Mouse (Mus musculus): ENCODE measurements around the gene Rars2. TPM values are rescaled to one million over a fixed set of nuclear protein-coding genes. Genes with fewer than 3 reads are reported as not detected.
A peak's percentile ranks its signal among the peaks of the same experiment; 100 is the strongest.

The Rars2 gene
- polyA plus RNA-seq, 1 experiment = 5.1 TPM

DNA sequence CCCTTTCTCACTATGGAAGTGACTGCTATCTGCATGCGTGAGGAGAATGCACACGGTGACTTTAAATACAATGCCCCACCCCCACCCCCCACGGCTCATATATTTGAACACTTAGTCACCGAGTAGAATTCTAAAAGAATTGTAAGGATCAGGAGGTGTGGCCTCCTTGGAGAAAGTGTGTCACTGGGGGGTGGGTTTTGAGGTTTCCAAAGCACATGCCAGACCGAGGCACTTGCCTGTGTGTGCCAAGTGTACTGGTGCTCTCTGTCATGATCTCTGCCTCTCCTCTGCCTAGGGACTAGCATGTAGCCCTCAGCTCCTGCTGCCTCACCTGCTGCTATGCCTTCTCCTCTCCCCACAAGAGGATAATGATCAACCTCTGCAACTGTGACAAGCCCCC lies 32.3 kb upstream of the Rars2 start:
- no peak for DNase-seq (ENCODE audit: low read depth in 1 of 2, low spot score in 2 of 2)
- Histone ChIP-seq H3K4me3 (ENCODE audit: extremely low read depth, insufficient read depth, insufficient read length) (no peak overlapping the region), H3K27me3 (ENCODE audit: control insufficient read depth, insufficient read depth, low read length) (no peaks in the 10 kb centered on the region), H3K36me3 (ENCODE audit: control insufficient read depth, insufficient read depth, low read length) (peaks cover 26% of the 10 kb centered on the region), H3K4me1 (ENCODE audit: control insufficient read depth, insufficient read depth, insufficient read length) (no peaks in the 10 kb centered on the region), H3K27ac (ENCODE audit: insufficient read depth, low read length) (no peak overlapping the region)
- TF ChIP-seq CTCF (IDR thresholded peaks at IDR 0.05; ENCODE audit: extremely low read depth, insufficient read depth, insufficient read length, insufficient replicate concordance) = no peak
- no peak for TF ChIP-seq POLR2A (IDR thresholded peaks at IDR 0.05; ENCODE audit: low read depth, low read length)
- 84% methylated on average over 5 of the region's 5 CpGs for WGBS

DNA sequence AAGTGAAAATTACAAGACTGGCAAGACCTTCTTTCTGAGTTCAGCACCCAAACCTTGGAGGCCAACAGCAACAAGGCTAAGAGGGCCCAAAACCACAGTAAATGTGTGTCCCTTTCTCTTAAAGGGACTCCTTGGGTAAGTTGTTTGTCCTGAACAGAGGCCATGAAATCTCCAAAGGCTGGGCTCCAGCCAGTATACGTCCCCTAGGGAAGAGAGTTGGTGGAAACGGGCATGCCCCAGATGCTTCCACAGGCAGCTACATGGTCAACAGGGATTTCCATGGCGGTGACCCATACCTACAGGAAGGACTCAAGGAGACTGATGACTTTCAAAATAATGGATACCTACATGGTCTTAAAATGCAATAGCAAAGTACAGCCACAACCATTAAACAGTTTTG lies 31.3 kb upstream of the Rars2 start:
- no peak for DNase-seq (ENCODE audit: low read depth in 1 of 2, low spot score in 2 of 2)
- TF ChIP-seq POLR2A (IDR thresholded peaks at IDR 0.05; ENCODE audit: low read depth, low read length) (no peak), CTCF (IDR thresholded peaks at IDR 0.05; ENCODE audit: extremely low read depth, insufficient read depth, insufficient read length, insufficient replicate concordance) (no peak)
- Histone ChIP-seq H3K27ac (ENCODE audit: insufficient read depth, low read length) (no peak overlapping the region), H3K4me1 (ENCODE audit: control insufficient read depth, insufficient read depth, insufficient read length) (no peaks in the 10 kb centered on the region), H3K36me3 (ENCODE audit: control insufficient read depth, insufficient read depth, low read length) (peaks cover 25% of the 10 kb centered on the region), H3K27me3 (ENCODE audit: control insufficient read depth, insufficient read depth, low read length) (no peaks in the 10 kb centered on the region), H3K4me3 (ENCODE audit: extremely low read depth, insufficient read depth, insufficient read length) (no peak overlapping the region)
- WGBS = 93% methylated on average over 3 of the region's 3 CpGs

GRCm38 (mm10) chr4:34584871-34585607 lies 29.7 kb upstream of the Rars2 start:
- H3K4me3 ChIP-seq (ENCODE audit: extremely low read depth, insufficient read depth, insufficient read length) = no peak overlapping the region

GRCm38 (mm10) chr4:34603123-34603522 lies 11.6 kb upstream of the Rars2 start:
- WGBS = 94% methylated on average over 6 of the region's 6 CpGs
- H3K27ac ChIP-seq (ENCODE audit: insufficient read depth, low read length) = no peak overlapping the region
- no peaks in the 10 kb centered on the region for H3K4me1 ChIP-seq (ENCODE audit: control insufficient read depth, insufficient read depth, insufficient read length)
- peaks cover 17% of the 10 kb centered on the region for H3K36me3 ChIP-seq (ENCODE audit: control insufficient read depth, insufficient read depth, low read length)
- H3K27me3 ChIP-seq (ENCODE audit: control insufficient read depth, insufficient read depth, low read length) = no peaks in the 10 kb centered on the region
- H3K4me3 ChIP-seq (ENCODE audit: extremely low read depth, insufficient read depth, insufficient read length) = no peak overlapping the region
- no peak for DNase-seq (ENCODE audit: low read depth in 1 of 2, low spot score in 2 of 2)
- TF ChIP-seq CTCF (IDR thresholded peaks at IDR 0.05; ENCODE audit: extremely low read depth, insufficient read depth, insufficient read length, insufficient replicate concordance) = no peak
- no peak for TF ChIP-seq POLR2A (IDR thresholded peaks at IDR 0.05; ENCODE audit: low read depth, low read length)

More at GRCm38 (mm10) chr4:34584871-34585607, 29.7 kb upstream of the Rars2 start:
- 86% methylated on average over 7 of the region's 7 CpGs for WGBS
- Histone ChIP-seq H3K27ac (ENCODE audit: insufficient read depth, low read length) (no peak overlapping the region), H3K36me3 (ENCODE audit: control insufficient read depth, insufficient read depth, low read length) (peaks cover 20% of the 10 kb centered on the region), H3K4me1 (ENCODE audit: control insufficient read depth, insufficient read depth, insufficient read length) (no peaks in the 10 kb centered on the region), H3K27me3 (ENCODE audit: control insufficient read depth, insufficient read depth, low read length) (no peaks in the 10 kb centered on the region)
- DNase-seq (ENCODE audit: low read depth in 1 of 2, low spot score in 2 of 2) = no peak
- TF ChIP-seq CTCF (IDR thresholded peaks at IDR 0.05; ENCODE audit: extremely low read depth, insufficient read depth, insufficient read length, insufficient replicate concordance) (no peak), POLR2A (IDR thresholded peaks at IDR 0.05; ENCODE audit: low read depth, low read length) (no peak)

DNA sequence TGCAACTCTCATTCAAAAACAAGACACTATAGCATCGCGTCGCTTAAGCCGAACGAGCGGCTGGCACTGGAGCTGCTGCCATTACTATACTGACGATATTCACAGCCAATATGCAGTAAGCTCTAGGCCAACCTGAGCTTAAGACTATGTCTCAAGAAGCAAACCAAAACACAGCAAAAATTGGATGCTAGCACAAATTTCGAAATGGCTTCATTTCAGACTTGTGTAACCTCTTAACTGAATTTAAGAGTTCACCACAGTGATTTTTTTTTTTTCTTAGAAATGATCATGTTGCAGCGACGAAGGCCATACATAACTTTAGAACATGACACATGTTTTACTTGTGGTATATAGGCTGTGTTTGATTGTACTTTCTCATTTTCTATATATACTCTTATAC lies 8.1 kb upstream of the Rars2 start:
- DNase-seq (ENCODE audit: low read depth in 1 of 2, low spot score in 2 of 2) = no peak
- no peaks in the 10 kb centered on the region for H3K27me3 ChIP-seq (ENCODE audit: control insufficient read depth, insufficient read depth, low read length)
- TF ChIP-seq CTCF (IDR thresholded peaks at IDR 0.05; ENCODE audit: extremely low read depth, insufficient read depth, insufficient read length, insufficient replicate concordance) (no peak), POLR2A (IDR thresholded peaks at IDR 0.05; ENCODE audit: low read depth, low read length) (no peak)
- H3K4me1 ChIP-seq (ENCODE audit: control insufficient read depth, insufficient read depth, insufficient read length) = no peaks in the 10 kb centered on the region
- no peak overlapping the region for H3K27ac ChIP-seq (ENCODE audit: insufficient read depth, low read length)
- WGBS = 93% methylated on average over 10 of the region's 10 CpGs
- peaks cover 14% of the 10 kb centered on the region for H3K36me3 ChIP-seq (ENCODE audit: control insufficient read depth, insufficient read depth, low read length)
- H3K4me3 ChIP-seq (ENCODE audit: extremely low read depth, insufficient read depth, insufficient read length) = no peak overlapping the region

DNA sequence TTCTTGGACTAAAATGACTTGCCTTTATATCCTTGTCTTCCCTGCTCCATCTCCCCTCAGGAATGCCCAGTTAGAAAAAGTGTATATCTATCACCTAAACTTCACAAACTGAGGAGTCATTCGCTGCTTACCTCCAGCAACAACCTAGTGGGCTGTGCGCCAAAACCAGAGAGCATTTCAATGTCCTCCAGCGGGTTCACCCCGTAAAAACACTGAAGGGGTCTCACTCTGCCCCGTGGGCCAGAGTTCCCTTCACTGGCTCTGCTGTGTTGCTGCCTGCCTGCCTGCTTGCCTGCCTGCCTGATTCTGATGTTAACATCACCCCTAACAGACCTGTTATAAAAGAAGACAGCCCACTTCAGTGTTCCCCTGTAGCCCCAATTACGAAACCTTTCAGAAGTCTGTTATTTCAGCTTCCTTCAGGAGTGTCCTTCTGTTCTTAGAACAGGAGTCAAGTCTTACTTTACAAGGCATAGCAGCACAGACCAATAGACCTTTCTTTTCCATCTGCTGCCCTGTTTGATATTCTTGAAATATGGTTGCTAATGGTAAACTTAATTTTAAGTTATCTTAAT lies 1.1 kb upstream of the Rars2 start:
- DNase-seq (ENCODE audit: low read depth in 1 of 2, low spot score in 2 of 2) = no peak
- 46% methylated on average over 6 of the region's 6 CpGs for WGBS
- Histone ChIP-seq H3K4me3 (ENCODE audit: extremely low read depth, insufficient read depth, insufficient read length) (no peak overlapping the region), H3K27ac (ENCODE audit: insufficient read depth, low read length) (no peak overlapping the region), H3K27me3 (ENCODE audit: control insufficient read depth, insufficient read depth, low read length) (no peaks in the 10 kb centered on the region), H3K36me3 (ENCODE audit: control insufficient read depth, insufficient read depth, low read length) (peaks cover 3% of the 10 kb centered on the region; the same call in 1 of the 2 replicates), H3K4me1 (ENCODE audit: control insufficient read depth, insufficient read depth, insufficient read length) (peaks cover 7% of the 10 kb centered on the region; the same call in 1 of the 2 replicates)
- TF ChIP-seq CTCF (IDR thresholded peaks at IDR 0.05; ENCODE audit: extremely low read depth, insufficient read depth, insufficient read length, insufficient replicate concordance) = no peak
- TF ChIP-seq POLR2A (IDR thresholded peaks at IDR 0.05; ENCODE audit: low read depth, low read length) = no peak

GRCm38 (mm10) chr4:34615303-34615702 lies 546 bp downstream of the Rars2 start:
- peaks cover 1% of the 10 kb centered on the region; the same call in 1 of the 2 replicates for H3K36me3 ChIP-seq (ENCODE audit: control insufficient read depth, insufficient read depth, low read length)
- peak overlapping the region; percentile 96 for H3K4me3 ChIP-seq (ENCODE audit: extremely low read depth, insufficient read depth, insufficient read length)
- 1% methylated on average over 13 of the region's 13 CpGs for WGBS
- no peaks in the 10 kb centered on the region for H3K27me3 ChIP-seq (ENCODE audit: control insufficient read depth, insufficient read depth, low read length)
- no peak overlapping the region for H3K27ac ChIP-seq (ENCODE audit: insufficient read depth, low read length)
- TF ChIP-seq CTCF (IDR thresholded peaks at IDR 0.05; ENCODE audit: extremely low read depth, insufficient read depth, insufficient read length, insufficient replicate concordance) = no peak
- TF ChIP-seq POLR2A (IDR thresholded peaks at IDR 0.05; ENCODE audit: low read depth, low read length) = no peak
- peaks cover 7% of the 10 kb centered on the region; the same call in 1 of the 2 replicates for H3K4me1 ChIP-seq (ENCODE audit: control insufficient read depth, insufficient read depth, insufficient read length)
- no peak for DNase-seq (ENCODE audit: low read depth in 1 of 2, low spot score in 2 of 2)

Measured in spleen, adult 2 months (tissue).